Mouse (Mus musculus): Measurements from ENCODE around the gene Hoxb6.

The Hoxb6 gene

GRCm38 (mm10) chr11:96314671-96315343 lies 22.5 kb downstream of the Hoxb6 start:
- no peak for DNase-seq (ENCODE audit: low read depth, low spot score)

GRCm38 (mm10) chr11:96315344-96315681 lies 23.0 kb downstream of the Hoxb6 start:
- no peak for DNase-seq (ENCODE audit: low read depth, low spot score)

- DNase-seq (ENCODE audit: low read depth, low spot score), result no peak
Observed at GRCm38 (mm10) chr11:96316696-96317607, 24.7 kb downstream of the Hoxb6 start.

GRCm38 (mm10) chr11:96317608-96318367 lies 25.5 kb downstream of the Hoxb6 start, which contains the start of gene Hoxb4:
TSS of gene Hoxb4 (plus strand) at chr11:96318267.
- no peak for DNase-seq (ENCODE audit: low read depth, low spot score)

GRCm38 (mm10) chr11:96318368-96319070 lies 26.2 kb downstream of the Hoxb6 start:
- DNase-seq (ENCODE audit: low read depth, low spot score), result peak; percentile 90

- peak; percentile 93 for DNase-seq (ENCODE audit: low read depth, low spot score)
Observed at GRCm38 (mm10) chr11:96319071-96319902, 27.0 kb downstream of the Hoxb6 start.

- no peak for DNase-seq (ENCODE audit: low read depth, low spot score)
Observed at GRCm38 (mm10) chr11:96319910-96320309, 27.6 kb downstream of the Hoxb6 start.

- DNase-seq (ENCODE audit: low read depth, low spot score), result no peak
Observed at GRCm38 (mm10) chr11:96320688-96321087, 28.4 kb downstream of the Hoxb6 start.

- DNase-seq (ENCODE audit: low read depth, low spot score), result no peak
Observed at GRCm38 (mm10) chr11:96321846-96322245, 29.6 kb downstream of the Hoxb6 start.

- DNase-seq (ENCODE audit: low read depth, low spot score), result no peak
Observed at GRCm38 (mm10) chr11:96322738-96323137, 30.5 kb downstream of the Hoxb6 start.

GRCm38 (mm10) chr11:96323154-96323553 lies 30.9 kb downstream of the Hoxb6 start, which contains the start of gene Hoxb3:
TSS of gene Hoxb3 (plus strand) at chr11:96323326.
- no peak for DNase-seq (ENCODE audit: low read depth, low spot score)

GRCm38 (mm10) chr11:96324125-96324524 lies 31.8 kb downstream of the Hoxb6 start:
- no peak for DNase-seq (ENCODE audit: low read depth, low spot score)

GRCm38 (mm10) chr11:96324965-96325364 lies 32.7 kb downstream of the Hoxb6 start:
- DNase-seq (ENCODE audit: low read depth, low spot score), result no peak

- peak; percentile 85 for DNase-seq (ENCODE audit: low read depth, low spot score)
Observed at GRCm38 (mm10) chr11:96325747-96326212, 33.5 kb downstream of the Hoxb6 start.

GRCm38 (mm10) chr11:96326705-96327104 lies 34.4 kb downstream of the Hoxb6 start:
- DNase-seq (ENCODE audit: low read depth, low spot score), result no peak

GRCm38 (mm10) chr11:96327122-96327521 lies 34.8 kb downstream of the Hoxb6 start:
- no peak for DNase-seq (ENCODE audit: low read depth, low spot score)

- DNase-seq (ENCODE audit: low read depth, low spot score), result no peak
Observed at GRCm38 (mm10) chr11:96327750-96328149, 35.5 kb downstream of the Hoxb6 start.

GRCm38 (mm10) chr11:96328605-96329004 lies 36.3 kb downstream of the Hoxb6 start:
- no peak for DNase-seq (ENCODE audit: low read depth, low spot score)

- no peak for DNase-seq (ENCODE audit: low read depth, low spot score)
Observed at GRCm38 (mm10) chr11:96332105-96332504, 39.8 kb downstream of the Hoxb6 start.

- no peak for DNase-seq (ENCODE audit: low read depth, low spot score)
Observed at GRCm38 (mm10) chr11:96332618-96333032, 40.3 kb downstream of the Hoxb6 start.

Measured in mesoderm, embryonic 11.5 days (tissue).